Mouse (Mus musculus) limb, embryonic 13.5 days (tissue): ENCODE measurements at regions not wholly inside any gene's neighbourhood (a gene's known extent, or its start where the extent isn't known, plus 50 kb on each side); places are given as distances from the start of the nearest gene placed in this dataset.
"Not testable (repeated sequence)": the region's sequence is repeated elsewhere in the genome, so short reads cannot be mapped to it uniquely, and the experiment has no call there.

Source experiments
- ATAC-seq: fragments of 200-750 bp; cut with Nextera tagmentation; 2 replicates; pipeline ENCODE4 v1.8.0; 2017; ENCODE audit warnings: low read depth, moderate number of reproducible peaks, moderate TSS enrichment; ENCODE audit not compliant: low FRiP score
- H3K27ac ChIP-seq: fragments of 300-500 bp; sonication (generic); 2 replicates; pipeline ENCODE4 v1.5.1; 2015; ENCODE audit warnings: inconsistent platforms, mild to moderate bottlenecking, moderate library complexity
- H3K27me3 ChIP-seq: fragments of 300-500 bp; sonication (generic); 2 replicates; pipeline ENCODE4 v1.6.1; 2015; ENCODE audit warnings: mild to moderate bottlenecking, inconsistent platforms
- H3K36me3 ChIP-seq: fragments of 300-500 bp; sonication (generic); 2 replicates; pipeline ENCODE4 v1.6.1; 2015; ENCODE audit warnings: inconsistent platforms, mild to moderate bottlenecking, moderate library complexity
- H3K4me1 ChIP-seq: fragments of 300-500 bp; sonication (generic); 2 replicates; pipeline ENCODE4 v1.6.1; 2015; ENCODE audit warnings: inconsistent platforms
- H3K4me2 ChIP-seq: fragments of 300-500 bp; sonication (generic); replicated peaks from 2 replicates; pipeline ENCODE4 v1.6.1; 2015; ENCODE audit warnings: inconsistent platforms, mild to moderate bottlenecking, moderate library complexity
- H3K4me3 ChIP-seq: fragments of 300-500 bp; sonication (generic); 2 replicates; pipeline ENCODE4 v1.5.1; 2015; ENCODE audit warnings: moderate library complexity, mild to moderate bottlenecking, inconsistent platforms
- H3K9ac ChIP-seq: fragments of 300-500 bp; sonication (generic); 2 replicates; pipeline ENCODE4 v1.6.1; 2015; ENCODE audit warnings: mild to moderate bottlenecking, inconsistent platforms
- H3K9me3 ChIP-seq: fragments of 300-500 bp; sonication (generic); 2 replicates; pipeline ENCODE4 v1.6.1; 2016; ENCODE audit warnings: inconsistent platforms
- WGBS: fragments of 180-500 bp; shearing (Covaris S2); methylation state at CpG from one replicate; pipeline ENCODE4 v1.1.7; 2015; 5-methylcytosine and 5-hydroxymethylcytosine counted together

- no peaks in the 10 kb centered on the region for H3K9me3 ChIP-seq
- H3K4me3 ChIP-seq: no peak overlapping the region
- H3K4me2 ChIP-seq: no peak overlapping the region
- no peak overlapping the region for H3K27ac ChIP-seq
- WGBS: 28% methylated on average over 2 of the region's 2 CpGs
- no peaks in the 10 kb centered on the region for H3K4me1 ChIP-seq
- no peak overlapping the region for H3K9ac ChIP-seq
- no peak for ATAC-seq
- no peaks in the 10 kb centered on the region for H3K36me3 ChIP-seq
- no peaks in the 10 kb centered on the region for H3K27me3 ChIP-seq
These were observed 60.5 kb downstream of the Ptgs2 start for GRCm38 (mm10) chr1:150160314-150160713.

GRCm38 (mm10) chr1:150164890-150165596 lies 65.2 kb downstream of the Ptgs2 start:
- peak overlapping the region; percentile 24 for H3K4me3 ChIP-seq
- no peaks in the 10 kb centered on the region for H3K9me3 ChIP-seq
- no peaks in the 10 kb centered on the region for H3K27me3 ChIP-seq
- H3K27ac ChIP-seq: peak overlapping the region; percentile 66
- 32% methylated on average over 17 of the region's 17 CpGs for WGBS
- H3K9ac ChIP-seq: no peak overlapping the region
- H3K36me3 ChIP-seq: no peaks in the 10 kb centered on the region
- no peaks in the 10 kb centered on the region for H3K4me1 ChIP-seq
- peak; percentile 91 for ATAC-seq
- peak overlapping the region; percentile 52 for H3K4me2 ChIP-seq

GRCm38 (mm10) chr1:150165597-150165973 lies 65.8 kb downstream of the Ptgs2 start:
- Histone ChIP-seq H3K27ac (peak overlapping the region; percentile 56), H3K4me2 (peak overlapping the region; percentile 52)
- ATAC-seq: peak; percentile 29; the same call in 1 of the 2 replicates

GRCm38 (mm10) chr1:150167172-150167571 lies 67.3 kb downstream of the Ptgs2 start:
- Histone ChIP-seq H3K27ac (no peak overlapping the region), H3K4me3 (no peak overlapping the region), H3K36me3 (no peaks in the 10 kb centered on the region), H3K9ac (no peak overlapping the region), H3K27me3 (no peaks in the 10 kb centered on the region), H3K9me3 (no peaks in the 10 kb centered on the region), H3K4me2 (no peak overlapping the region), H3K4me1 (no peaks in the 10 kb centered on the region)
- no peak for ATAC-seq

More at GRCm38 (mm10) chr1:150165597-150165973, 65.8 kb downstream of the Ptgs2 start:
- Histone ChIP-seq H3K4me1 (no peaks in the 10 kb centered on the region), H3K27me3 (no peaks in the 10 kb centered on the region), H3K36me3 (no peaks in the 10 kb centered on the region), H3K9me3 (no peaks in the 10 kb centered on the region), H3K4me3 (no peak overlapping the region), H3K9ac (no peak overlapping the region)
- WGBS: 66% methylated on average over 7 of the region's 7 CpGs

GRCm38 (mm10) chr1:150174204-150174603 lies 74.4 kb downstream of the Ptgs2 start:
- H3K27me3 ChIP-seq: no peaks in the 10 kb centered on the region
- no peaks in the 10 kb centered on the region for H3K9me3 ChIP-seq
- H3K9ac ChIP-seq: no peak overlapping the region
- WGBS: 74% methylated on average over 3 of the region's 3 CpGs
- no peak for ATAC-seq
- no peak overlapping the region for H3K4me2 ChIP-seq
- no peaks in the 10 kb centered on the region for H3K36me3 ChIP-seq
- H3K4me3 ChIP-seq: no peak overlapping the region
- no peaks in the 10 kb centered on the region for H3K4me1 ChIP-seq
- no peak overlapping the region for H3K27ac ChIP-seq

- Histone ChIP-seq H3K4me3 (no peak overlapping the region), H3K9ac (no peak overlapping the region), H3K27ac (no peak overlapping the region), H3K4me1 (no peaks in the 10 kb centered on the region), H3K9me3 (no peaks in the 10 kb centered on the region), H3K27me3 (no peaks in the 10 kb centered on the region), H3K36me3 (no peaks in the 10 kb centered on the region), H3K4me2 (no peak overlapping the region)
- ATAC-seq: no peak
- 80% methylated on average over 1 of the region's 1 CpGs for WGBS
These were observed 77.4 kb downstream of the Ptgs2 start for GRCm38 (mm10) chr1:150177029-150177740.

GRCm38 (mm10) chr1:150202022-150202421 lies 102.2 kb downstream of the Ptgs2 start:
- no peaks in the 10 kb centered on the region for H3K9me3 ChIP-seq
- ATAC-seq: no peak
- no peaks in the 10 kb centered on the region for H3K36me3 ChIP-seq
- no peaks in the 10 kb centered on the region for H3K27me3 ChIP-seq
- no peak overlapping the region for H3K9ac ChIP-seq
- H3K4me2 ChIP-seq: no peak overlapping the region
- H3K4me3 ChIP-seq: no peak overlapping the region
- no peaks in the 10 kb centered on the region for H3K4me1 ChIP-seq
- no peak overlapping the region for H3K27ac ChIP-seq
- WGBS: 88% methylated on average over 2 of the region's 2 CpGs

- Histone ChIP-seq H3K27me3 (no peaks in the 10 kb centered on the region), H3K27ac (no peak overlapping the region)
These were observed 106.8 kb upstream of the Pdc start for GRCm38 (mm10) chr1:150212454-150212853.

GRCm38 (mm10) chr1:150216672-150217071 lies 102.5 kb upstream of the Pdc start:
- Histone ChIP-seq H3K27me3 (no peaks in the 10 kb centered on the region), H3K9me3 (no peaks in the 10 kb centered on the region; the same call in 1 of the 2 replicates), H3K4me3 (no peak overlapping the region), H3K27ac (no peak overlapping the region), H3K9ac (no peak overlapping the region), H3K36me3 (no peaks in the 10 kb centered on the region), H3K4me2 (no peak overlapping the region), H3K4me1 (no peaks in the 10 kb centered on the region)
- ATAC-seq: no peak
- WGBS: 85% methylated on average over 3 of the region's 3 CpGs

More at GRCm38 (mm10) chr1:150212454-150212853, 106.8 kb upstream of the Pdc start:
- Histone ChIP-seq H3K36me3 (no peaks in the 10 kb centered on the region), H3K9me3 (no peaks in the 10 kb centered on the region; the same call in 1 of the 2 replicates), H3K4me2 (no peak overlapping the region), H3K4me1 (no peaks in the 10 kb centered on the region), H3K4me3 (no peak overlapping the region), H3K9ac (no peak overlapping the region)
- ATAC-seq: no peak

GRCm38 (mm10) chr1:150218802-150219201 lies 100.4 kb upstream of the Pdc start:
- WGBS: 79% methylated on average over 2 of the region's 2 CpGs
- no peaks in the 10 kb centered on the region for H3K27me3 ChIP-seq
- no peak overlapping the region for H3K4me3 ChIP-seq
- H3K4me1 ChIP-seq: no peaks in the 10 kb centered on the region
- H3K27ac ChIP-seq: no peak overlapping the region
- H3K9ac ChIP-seq: no peak overlapping the region
- no peaks in the 10 kb centered on the region for H3K36me3 ChIP-seq
- no peak overlapping the region for H3K4me2 ChIP-seq
- no peak for ATAC-seq
- no peaks in the 10 kb centered on the region; the same call in 1 of the 2 replicates for H3K9me3 ChIP-seq

GRCm38 (mm10) chr1:150225529-150225928 lies 93.7 kb upstream of the Pdc start:
- Histone ChIP-seq H3K27ac (no peak overlapping the region), H3K4me3 (no peak overlapping the region), H3K36me3 (no peaks in the 10 kb centered on the region), H3K9me3 (no peaks in the 10 kb centered on the region), H3K4me2 (no peak overlapping the region), H3K9ac (no peak overlapping the region), H3K4me1 (no peaks in the 10 kb centered on the region), H3K27me3 (no peaks in the 10 kb centered on the region)
- ATAC-seq: no peak
- 63% methylated on average over 6 of the region's 6 CpGs for WGBS

GRCm38 (mm10) chr1:150239504-150239903 lies 79.7 kb upstream of the Pdc start:
- H3K27ac ChIP-seq, H3K36me3 ChIP-seq, H3K9me3 ChIP-seq, H3K27me3 ChIP-seq, H3K4me1 ChIP-seq, H3K4me3 ChIP-seq, ATAC-seq, H3K9ac ChIP-seq, H3K4me2 ChIP-seq: not testable (repeated sequence)
- 94% methylated on average over 1 of the region's 1 CpGs for WGBS
